Mouse (Mus musculus): Measurements from ENCODE around the gene Ctnna3.

Ctnna3 gene

GRCm38 (mm10) chr10:63954308-63954930, 524.5 kb downstream of the Ctnna3 start:
- peak; percentile 38 for DNase-seq

DNA sequence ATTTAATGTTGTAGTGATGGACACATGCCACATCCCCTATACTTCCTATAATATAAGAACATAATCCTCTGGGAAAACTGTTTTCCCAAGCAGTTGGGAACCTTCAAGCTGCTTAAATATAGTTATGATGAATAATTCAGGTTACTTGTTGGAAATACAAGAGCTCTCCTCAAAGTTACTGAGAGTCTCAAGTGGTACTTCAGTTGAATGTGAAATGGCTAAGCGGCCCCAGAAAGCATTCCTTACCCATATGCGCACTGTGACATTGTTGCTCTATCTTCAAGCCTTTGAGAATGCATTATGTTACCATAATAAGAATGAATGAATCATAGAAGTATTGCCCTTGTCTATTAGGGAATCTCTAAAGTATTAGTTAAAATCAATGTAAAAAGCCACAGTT, 542.4 kb downstream of the Ctnna3 start:
- no peak for DNase-seq

- no peak for DNase-seq
Observed at GRCm38 (mm10) chr10:63978101-63978500, 548.2 kb downstream of the Ctnna3 start.

GRCm38 (mm10) chr10:63978535-63978934, 548.6 kb downstream of the Ctnna3 start:
- no peak for DNase-seq

- DNase-seq = no peak
Observed at GRCm38 (mm10) chr10:63978969-63979368, 549.1 kb downstream of the Ctnna3 start.

DNA sequence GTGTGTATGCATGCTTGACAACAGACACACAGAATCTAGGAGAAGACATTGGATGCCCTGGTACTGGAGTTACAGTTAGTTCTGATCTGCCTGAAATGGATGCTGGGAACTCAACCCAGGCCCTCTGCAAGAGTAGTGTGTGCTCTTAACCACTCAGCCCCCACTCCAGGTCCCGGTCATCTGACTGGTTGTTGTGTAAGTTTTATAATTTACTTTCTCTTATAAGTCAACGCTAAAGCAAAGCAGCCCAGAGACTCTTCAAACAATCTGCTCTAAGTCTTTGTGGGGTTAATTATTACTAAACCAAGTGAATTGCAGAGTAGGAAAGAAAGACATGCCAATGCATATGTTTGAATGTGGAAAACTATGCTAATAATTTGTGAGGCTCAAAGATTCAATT, 549.5 kb downstream of the Ctnna3 start:
- no peak for DNase-seq

- DNase-seq = no peak
Observed at GRCm38 (mm10) chr10:63985576-63985975, 555.7 kb downstream of the Ctnna3 start.

- no peak for DNase-seq
Observed at GRCm38 (mm10) chr10:63994251-63994650, 564.4 kb downstream of the Ctnna3 start.

GRCm38 (mm10) chr10:64001531-64001930, 571.6 kb downstream of the Ctnna3 start:
- DNase-seq = no peak

- no peak for DNase-seq
Observed at GRCm38 (mm10) chr10:64001996-64002395, 572.1 kb downstream of the Ctnna3 start.

DNA sequence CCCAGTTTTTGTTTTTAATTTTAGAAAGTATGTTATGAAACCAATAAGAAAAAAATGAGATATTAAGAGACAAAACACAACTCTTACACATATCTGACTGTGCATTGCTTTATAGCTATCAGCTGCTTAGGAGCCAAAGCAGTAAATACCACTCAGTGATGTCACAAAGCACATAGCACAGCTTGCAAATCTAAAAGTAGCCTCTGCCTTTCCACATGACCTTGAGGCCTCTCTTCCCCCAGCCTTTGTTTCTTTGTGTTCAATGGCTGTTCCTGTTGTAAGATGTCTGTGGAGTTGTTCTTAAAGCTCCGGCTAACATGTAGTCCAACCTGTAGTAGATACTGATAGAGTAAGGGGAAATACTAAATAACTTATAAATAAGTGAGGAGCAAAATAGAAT, 590.4 kb downstream of the Ctnna3 start:
- DNase-seq = no peak

- DNase-seq = no peak
Observed at GRCm38 (mm10) chr10:64023340-64023739, 593.4 kb downstream of the Ctnna3 start.

DNA sequence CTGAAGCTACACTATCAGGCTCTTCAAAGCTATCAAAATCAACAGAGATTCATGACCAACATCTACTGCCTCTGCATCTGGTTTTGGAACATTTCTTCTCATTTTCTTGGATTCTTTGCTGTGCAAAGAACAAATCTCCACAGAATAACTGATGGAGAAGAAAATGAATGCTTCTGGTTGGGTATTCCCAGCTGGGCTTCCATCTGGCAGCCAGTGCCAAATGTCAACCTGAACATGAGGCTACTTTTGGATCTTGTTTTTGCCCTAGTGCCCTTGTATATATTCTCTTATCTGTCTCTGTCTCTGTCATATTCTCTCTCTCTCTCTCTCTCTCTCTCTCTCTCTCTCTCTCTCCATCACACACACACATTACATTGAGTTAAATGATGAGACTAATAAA, 601.0 kb downstream of the Ctnna3 start:
- no peak for DNase-seq

DNA sequence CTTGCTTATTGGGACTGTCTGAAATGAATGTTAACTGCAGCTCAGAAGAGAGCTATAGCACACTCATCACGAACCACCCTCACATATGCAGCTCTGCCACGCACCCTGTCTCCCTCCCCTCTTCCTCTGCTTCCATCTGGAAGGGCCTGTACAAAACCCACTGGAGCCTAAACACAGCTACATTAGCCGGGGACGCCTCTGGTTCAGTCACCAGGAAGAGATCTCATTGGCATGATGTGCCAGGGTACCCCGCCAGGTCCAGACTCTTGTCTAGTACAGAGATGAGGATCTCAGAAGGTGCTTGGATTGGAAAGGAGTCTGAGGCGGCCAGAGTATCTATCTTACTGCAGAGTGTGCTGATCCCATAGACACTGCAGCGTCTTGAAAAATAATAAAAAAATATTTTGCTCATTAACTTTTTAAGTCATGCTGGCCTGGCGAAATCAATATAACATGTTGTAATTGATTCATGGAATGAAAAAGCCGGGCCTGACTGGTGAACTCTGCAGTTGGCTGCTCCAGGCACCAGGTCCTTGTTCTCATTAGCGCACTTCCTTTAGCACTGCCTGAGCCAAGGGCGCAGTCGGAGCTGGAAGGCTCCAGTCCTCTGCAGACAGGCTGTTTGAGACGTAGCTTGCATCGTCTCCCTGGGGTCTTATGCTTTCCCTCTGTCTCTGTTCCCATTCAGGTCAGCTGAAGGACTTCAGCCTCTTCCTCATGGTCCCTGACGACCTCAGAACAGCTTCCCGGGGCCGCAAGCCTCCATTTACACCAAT, 610.0 kb downstream of the Ctnna3 start:
- peak; percentile 80 for DNase-seq

GRCm38 (mm10) chr10:64041218-64041617, 611.3 kb downstream of the Ctnna3 start:
- peak; percentile 39 for DNase-seq

DNA sequence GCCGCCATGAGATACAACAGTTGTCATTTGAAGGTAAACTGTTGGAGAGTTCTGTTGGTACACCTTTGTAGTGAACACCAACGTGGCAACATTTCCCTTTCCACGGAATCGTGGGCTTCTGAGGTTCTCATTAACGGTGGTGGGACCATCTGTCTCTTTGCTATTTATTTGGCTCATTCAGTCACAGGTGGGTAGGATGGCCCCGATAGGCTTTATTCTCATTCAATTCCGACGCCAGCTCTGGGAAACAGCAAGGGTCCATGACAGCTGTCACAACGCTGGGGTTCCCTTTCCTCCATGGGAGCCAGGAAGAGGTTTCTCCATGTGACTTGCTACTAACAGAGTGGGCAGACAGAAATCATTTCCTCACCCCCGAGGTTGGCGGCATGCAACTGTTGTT, 612.0 kb downstream of the Ctnna3 start:
- peak; percentile 80 for DNase-seq

DNA sequence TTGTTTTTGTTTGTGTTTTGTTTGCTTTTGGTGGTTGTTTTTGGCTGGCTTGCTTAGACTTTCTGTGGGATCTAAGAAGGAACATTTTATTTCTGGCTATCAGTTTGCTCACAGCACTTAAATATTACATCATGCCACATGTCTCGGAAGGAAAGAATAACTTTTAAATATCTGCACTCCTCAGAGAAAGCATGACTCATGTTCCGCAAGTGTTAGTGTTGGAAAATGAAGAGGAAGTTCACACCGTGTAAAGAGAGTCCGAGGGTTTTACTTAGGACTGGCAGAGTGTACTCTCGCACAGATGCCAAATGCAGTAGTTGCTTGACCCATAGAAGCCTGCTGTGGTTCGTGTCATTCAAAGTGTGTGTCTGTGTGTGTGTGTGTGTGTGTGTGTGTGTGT, 619.3 kb downstream of the Ctnna3 start:
- no peak for DNase-seq

DNA sequence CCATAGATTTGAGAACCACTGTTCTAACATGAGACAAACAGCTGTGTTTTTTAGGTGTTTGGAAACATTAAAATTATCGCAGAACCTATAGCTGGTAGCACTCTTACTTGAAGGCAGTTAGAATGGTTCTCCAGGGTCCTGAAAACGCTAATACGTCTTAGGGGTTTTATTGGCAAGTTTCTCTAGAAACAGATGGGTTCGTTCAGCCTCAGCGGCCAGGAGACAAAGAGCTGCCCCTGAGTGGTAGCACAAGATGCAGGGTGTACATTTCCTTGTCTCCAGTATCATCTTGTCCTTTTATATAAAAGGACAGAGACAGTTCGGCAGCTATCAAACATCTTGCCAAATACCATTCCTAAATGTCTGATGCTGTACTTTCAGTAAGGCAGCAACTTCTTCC, 620.0 kb downstream of the Ctnna3 start:
- DNase-seq = no peak

- DNase-seq = no peak
Observed at GRCm38 (mm10) chr10:64063704-64064103, 633.8 kb downstream of the Ctnna3 start.

- DNase-seq = peak; percentile 45
Observed at GRCm38 (mm10) chr10:64075944-64076343, 646.0 kb downstream of the Ctnna3 start.

- no peak for DNase-seq
Observed at GRCm38 (mm10) chr10:64076410-64077052, 646.6 kb downstream of the Ctnna3 start.

- DNase-seq = no peak
Observed at GRCm38 (mm10) chr10:64082345-64082744, 652.4 kb downstream of the Ctnna3 start.

- DNase-seq = peak; percentile 46
Observed at GRCm38 (mm10) chr10:64083813-64084212, 653.9 kb downstream of the Ctnna3 start.

DNA sequence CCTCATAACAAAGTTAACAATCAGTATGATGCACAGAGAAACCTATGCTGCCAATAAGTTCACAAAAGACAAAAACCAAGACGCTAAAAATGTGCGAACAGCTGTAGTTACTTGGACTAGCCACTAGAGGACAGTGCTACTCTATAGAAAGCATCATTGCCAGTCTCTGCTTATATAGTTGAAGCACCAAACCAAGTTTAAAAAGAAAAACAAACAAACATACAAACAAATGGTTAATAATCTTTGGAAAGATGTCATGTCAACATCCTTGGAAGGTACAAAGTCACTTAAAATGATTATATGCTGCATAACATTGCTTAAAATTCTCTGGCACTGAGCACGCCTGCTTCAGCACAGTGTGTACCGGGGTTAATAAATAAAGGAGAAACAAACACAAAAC, 654.6 kb downstream of the Ctnna3 start:
- peak; percentile 47 for DNase-seq

All from cerebellum, adult 8-10 months (tissue).